Mouse (Mus musculus) intestine, embryonic 15.5 days (tissue): Measurements from ENCODE around the gene Spata6. TPM values are rescaled to one million over a fixed set of nuclear protein-coding genes. Genes with fewer than 3 reads are reported as not detected.

Source experiments
- ATAC-seq: fragments of 200-750 bp; cut with Nextera tagmentation; 2 replicates; pipeline ENCODE4 v1.8.0; 2017; ENCODE audit warnings: moderate TSS enrichment, moderate library complexity
- H3K27ac ChIP-seq: fragments of 300-500 bp; sonication (generic); 2 replicates; pipeline ENCODE4 v1.5.1; 2015; ENCODE audit warnings: mild to moderate bottlenecking, inconsistent platforms
- H3K27me3 ChIP-seq: fragments of 300-500 bp; sonication (generic); replicated peaks from 2 replicates; pipeline ENCODE4 v1.6.1; 2015; ENCODE audit warnings: inconsistent platforms
- H3K36me3 ChIP-seq: fragments of 300-500 bp; sonication (generic); 2 replicates; pipeline ENCODE4 v1.6.1; 2015; ENCODE audit warnings: inconsistent platforms
- H3K4me1 ChIP-seq: fragments of 300-500 bp; sonication (generic); replicated peaks from 2 replicates; pipeline ENCODE4 v1.6.1; 2015; ENCODE audit warnings: inconsistent platforms
- H3K4me2 ChIP-seq: fragments of 300-500 bp; sonication (generic); replicated peaks from 2 replicates; pipeline ENCODE4 v1.6.1; 2015; ENCODE audit warnings: mild to moderate bottlenecking, inconsistent platforms
- H3K4me3 ChIP-seq: fragments of 300-500 bp; sonication (generic); replicated peaks from 2 replicates; pipeline ENCODE4 v1.5.1; 2015; ENCODE audit warnings: inconsistent platforms
- H3K9ac ChIP-seq: fragments of 300-500 bp; sonication (generic); 2 replicates; pipeline ENCODE4 v1.6.1; 2015; ENCODE audit warnings: inconsistent platforms
- H3K9me3 ChIP-seq: fragments of 300-500 bp; sonication (generic); 2 replicates; pipeline ENCODE4 v1.6.1; 2016; ENCODE audit warnings: inconsistent platforms
- WGBS: fragments of 180-500 bp; shearing (Covaris S2); methylation state at CpG from one replicate; pipeline ENCODE4 v1.1.7; 2015; 5-methylcytosine and 5-hydroxymethylcytosine counted together
- polyA plus RNA-seq: library from polyadenylated mRNA; unstranded; fragments of >200 nt; fragmentation: Nextera tagmentation; extraction: Ambion mirVana; gene quantifications from 2 replicates; pipeline ENCODE4 v1.2.1, GENCODE M21; 2015

Gene Spata6
- polyA plus RNA-seq, 1 experiment from 2014 or later: 16.8 TPM

GRCm38 (mm10) chr4:111867743-111868401 is 148.1 kb downstream of the Spata6 start:
- no peak overlapping the region for H3K9ac ChIP-seq
- H3K27me3 ChIP-seq: no peaks in the 10 kb centered on the region
- ATAC-seq: no peak
- no peak overlapping the region for H3K4me3 ChIP-seq
- H3K27ac ChIP-seq: no peak overlapping the region
- no peaks in the 10 kb centered on the region for H3K36me3 ChIP-seq
- no peak overlapping the region for H3K4me2 ChIP-seq
- H3K4me1 ChIP-seq: no peaks in the 10 kb centered on the region
- H3K9me3 ChIP-seq: no peaks in the 10 kb centered on the region
- WGBS: 82% methylated on average over 2 of the region's 2 CpGs

Other genes starting within 250 kb of the Spata6 start
- gene Slc5a9, start 182.9 kb downstream of the Spata6 start, polyA plus RNA-seq: 1.3 and 2.4 TPM in 2 replicates
- gene Skint8, start 199.4 kb downstream of the Spata6 start, polyA plus RNA-seq: not detected in 2 replicates